Mouse (Mus musculus): ENCODE data around the gene Fzd5. TPM values are rescaled to one million over a fixed set of nuclear protein-coding genes. Genes with fewer than 3 reads are reported as not detected.

Fzd5 gene
- total and polyA plus RNA-seq, 3 experiments, result 3.1 to 23.2 (median 8.6) TPM

- H3K36me3 ChIP-seq (replicated peaks), result peaks cover 62% of the 10 kb centered on the region
- H3K4me1 ChIP-seq (ENCODE audit: insufficient read depth, low read depth, low read length), result peaks cover 66% of the 10 kb centered on the region
- no peak for TF ChIP-seq CTCF (IDR thresholded peaks at IDR 0.05; ENCODE audit: low read depth, low read length)
- no peak for TF ChIP-seq TAL1 (conservative IDR thresholded peaks at IDR 0.05; ENCODE audit: low read depth, low read length)
- TF ChIP-seq POLR2AphosphoS5 (IDR thresholded peaks at IDR 0.05; ENCODE audit: insufficient replicate concordance, low read depth, low read length), result no peak
- no peak for TF ChIP-seq GATA2 (IDR thresholded peaks at IDR 0.05; ENCODE audit: borderline replicate concordance, low read depth, low read length)
- TF ChIP-seq GATA1 (IDR thresholded peaks at IDR 0.05; ENCODE audit: borderline replicate concordance, low read length), result no peak
- peak overlapping the region; percentile 28; the same call in 1 of the 2 replicates for H3K4me3 ChIP-seq (ENCODE audit: low read depth, low read length)
- H3K9me3 ChIP-seq (replicated peaks), result no peaks in the 10 kb centered on the region
- ATAC-seq (ENCODE audit: extremely low read depth, insufficient number of reproducible peaks, low FRiP score, poor library complexity, severe bottlenecking) (no peak), DNase-seq (ENCODE audit: low spot score) (no peak)
- H3K27me3 ChIP-seq (ENCODE audit: insufficient read depth, low read length), result no peaks in the 10 kb centered on the region
Observed at GRCm38 (mm10) chr1:64731341-64732020, 6.1 kb downstream of the Fzd5 start.

GRCm38 (mm10) chr1:64730046-64730445 is 7.5 kb downstream of the Fzd5 start:
- no peak for DNase-seq (ENCODE audit: low spot score)
- Histone ChIP-seq H3K4me1 (ENCODE audit: insufficient read depth, low read depth, low read length) (peaks cover 52% of the 10 kb centered on the region), H3K27me3 (ENCODE audit: insufficient read depth, low read length) (no peaks in the 10 kb centered on the region), H3K9me3 (replicated peaks) (no peaks in the 10 kb centered on the region), H3K4me3 (ENCODE audit: low read depth, low read length) (no peak overlapping the region), H3K36me3 (replicated peaks) (peaks cover 58% of the 10 kb centered on the region)
- TF ChIP-seq POLR2AphosphoS5 (IDR thresholded peaks at IDR 0.05; ENCODE audit: insufficient replicate concordance, low read depth, low read length), result no peak
- no peak for TF ChIP-seq CTCF (IDR thresholded peaks at IDR 0.05; ENCODE audit: low read depth, low read length)
- ATAC-seq (ENCODE audit: extremely low read depth, insufficient number of reproducible peaks, low FRiP score, poor library complexity, severe bottlenecking), result no peak

GRCm38 (mm10) chr1:64721034-64721587 is 16.4 kb downstream of the Fzd5 start:
- DNase-seq (ENCODE audit: low spot score) (no peak), ATAC-seq (ENCODE audit: extremely low read depth, insufficient number of reproducible peaks, low FRiP score, poor library complexity, severe bottlenecking) (no peak)
- H3K9me3 ChIP-seq (replicated peaks), result no peaks in the 10 kb centered on the region
- H3K4me3 ChIP-seq (ENCODE audit: low read depth, low read length), result no peak overlapping the region
- H3K36me3 ChIP-seq (replicated peaks), result peaks cover 54% of the 10 kb centered on the region
- TF ChIP-seq POLR2AphosphoS5 (IDR thresholded peaks at IDR 0.05; ENCODE audit: insufficient replicate concordance, low read depth, low read length) (no peak), CTCF (IDR thresholded peaks at IDR 0.05; ENCODE audit: low read depth, low read length) (no peak), TAL1 (conservative IDR thresholded peaks at IDR 0.05; ENCODE audit: low read depth, low read length) (no peak), GATA1 (IDR thresholded peaks at IDR 0.05; ENCODE audit: borderline replicate concordance, low read length) (no peak), GATA2 (IDR thresholded peaks at IDR 0.05; ENCODE audit: borderline replicate concordance, low read depth, low read length) (no peak)
- no peaks in the 10 kb centered on the region for H3K27me3 ChIP-seq (ENCODE audit: insufficient read depth, low read length)
- H3K4me1 ChIP-seq (ENCODE audit: insufficient read depth, low read depth, low read length), result peaks cover 15% of the 10 kb centered on the region

- TF ChIP-seq TAL1 (conservative IDR thresholded peaks at IDR 0.05; ENCODE audit: low read depth, low read length), result no peak
- TF ChIP-seq CTCF (IDR thresholded peaks at IDR 0.05; ENCODE audit: low read depth, low read length), result peak; percentile 51
- TF ChIP-seq GATA2 (IDR thresholded peaks at IDR 0.05; ENCODE audit: borderline replicate concordance, low read depth, low read length), result no peak
- TF ChIP-seq GATA1 (IDR thresholded peaks at IDR 0.05; ENCODE audit: borderline replicate concordance, low read length), result no peak
- no peak for TF ChIP-seq POLR2AphosphoS5 (IDR thresholded peaks at IDR 0.05; ENCODE audit: insufficient replicate concordance, low read depth, low read length)
- H3K9me3 ChIP-seq (replicated peaks), result no peaks in the 10 kb centered on the region
- H3K27me3 ChIP-seq (ENCODE audit: insufficient read depth, low read length), result no peaks in the 10 kb centered on the region
- peak; percentile 72 for ATAC-seq (ENCODE audit: extremely low read depth, insufficient number of reproducible peaks, low FRiP score, poor library complexity, severe bottlenecking)
- peaks cover 58% of the 10 kb centered on the region for H3K36me3 ChIP-seq (replicated peaks)
- peaks cover 29% of the 10 kb centered on the region for H3K4me1 ChIP-seq (ENCODE audit: insufficient read depth, low read depth, low read length)
- no peak overlapping the region for H3K4me3 ChIP-seq (ENCODE audit: low read depth, low read length)
- no peak for DNase-seq (ENCODE audit: low spot score)
Observed at GRCm38 (mm10) chr1:64717504-64717903, 20.0 kb downstream of the Fzd5 start.

GRCm38 (mm10) chr1:64716589-64717304 is 20.8 kb downstream of the Fzd5 start:
- no peak overlapping the region for H3K4me3 ChIP-seq (ENCODE audit: low read depth, low read length)
- H3K9me3 ChIP-seq (replicated peaks), result no peaks in the 10 kb centered on the region
- no peaks in the 10 kb centered on the region for H3K27me3 ChIP-seq (ENCODE audit: insufficient read depth, low read length)
- H3K4me1 ChIP-seq (ENCODE audit: insufficient read depth, low read depth, low read length), result peaks cover 29% of the 10 kb centered on the region
- TF ChIP-seq TAL1 (conservative IDR thresholded peaks at IDR 0.05; ENCODE audit: low read depth, low read length), result no peak
- no peak for DNase-seq (ENCODE audit: low spot score)
- peaks cover 54% of the 10 kb centered on the region for H3K36me3 ChIP-seq (replicated peaks)
- no peak for ATAC-seq (ENCODE audit: extremely low read depth, insufficient number of reproducible peaks, low FRiP score, poor library complexity, severe bottlenecking)

- ATAC-seq (ENCODE audit: extremely low read depth, insufficient number of reproducible peaks, low FRiP score, poor library complexity, severe bottlenecking), result no peak
- no peaks in the 10 kb centered on the region for H3K9me3 ChIP-seq (replicated peaks)
- H3K4me3 ChIP-seq (ENCODE audit: low read depth, low read length), result no peak overlapping the region
Observed at GRCm38 (mm10) chr1:64715458-64715857, 22.1 kb downstream of the Fzd5 start.

More at GRCm38 (mm10) chr1:64715458-64715857, 22.1 kb downstream of the Fzd5 start:
- TF ChIP-seq POLR2AphosphoS5 (IDR thresholded peaks at IDR 0.05; ENCODE audit: insufficient replicate concordance, low read depth, low read length), result no peak
- no peak for TF ChIP-seq GATA2 (IDR thresholded peaks at IDR 0.05; ENCODE audit: borderline replicate concordance, low read depth, low read length)
- Histone ChIP-seq H3K4me1 (ENCODE audit: insufficient read depth, low read depth, low read length) (peaks cover 29% of the 10 kb centered on the region), H3K36me3 (replicated peaks) (peaks cover 43% of the 10 kb centered on the region), H3K27me3 (ENCODE audit: insufficient read depth, low read length) (no peaks in the 10 kb centered on the region)
- no peak for DNase-seq (ENCODE audit: low spot score)
